Mouse (Mus musculus) intestine, embryonic 14.5 days (tissue): ENCODE measurements around the gene Snf8. TPM values are rescaled to one million over a fixed set of nuclear protein-coding genes. Genes with fewer than 3 reads are reported as not detected.

Experiments
- ATAC-seq: fragments of 200-750 bp; cut with Nextera tagmentation; replicated peaks from 2 replicates; pipeline ENCODE4 v1.8.0; 2017; ENCODE audit warnings: low read depth, moderate number of reproducible peaks, moderate TSS enrichment, moderate library complexity; ENCODE audit not compliant: low FRiP score, low TSS enrichment
- DNase-seq: peaks from one replicate; pipeline ENCODE4 v3.0.0-alpha.2; 2018; ENCODE audit warnings: low spot score
- H3K27ac ChIP-seq: fragments of 300-500 bp; sonication (generic); 2 replicates; pipeline ENCODE4 v1.5.1; 2014; ENCODE audit warnings: low read depth, mild to moderate bottlenecking, control low read depth
- H3K27me3 ChIP-seq: fragments of 300-500 bp; sonication (generic); replicated peaks from 2 replicates; pipeline ENCODE4 v1.6.1; 2014; ENCODE audit warnings: low read length, control low read depth; ENCODE audit not compliant: control insufficient read depth, insufficient read depth
- H3K36me3 ChIP-seq: fragments of 300-500 bp; sonication (generic); 2 replicates; pipeline ENCODE4 v1.6.1; 2014; ENCODE audit warnings: low read length, control low read depth; ENCODE audit not compliant: control insufficient read depth, insufficient read depth
- H3K4me1 ChIP-seq: fragments of 300-500 bp; sonication (generic); replicated peaks from 2 replicates; pipeline ENCODE4 v1.6.1; 2014; ENCODE audit warnings: low read length, control low read depth, mixed read lengths; ENCODE audit not compliant: control insufficient read depth, insufficient read depth
- H3K4me2 ChIP-seq: fragments of 300-500 bp; sonication (generic); 2 replicates; pipeline ENCODE4 v1.6.1; 2014; ENCODE audit warnings: low read length
- H3K4me3 ChIP-seq: fragments of 300-500 bp; sonication (generic); 2 replicates; pipeline ENCODE4 v1.5.1; 2014; ENCODE audit warnings: low read depth, low read length, control low read depth, mixed read lengths
- H3K9ac ChIP-seq: fragments of 300-500 bp; sonication (generic); 2 replicates; pipeline ENCODE4 v1.6.1; 2014; ENCODE audit warnings: mild to moderate bottlenecking, low read length
- H3K9me3 ChIP-seq: fragments of 300-500 bp; sonication (generic); 2 replicates; pipeline ENCODE4 v1.6.1; 2016; ENCODE audit warnings: low read length, control low read depth; ENCODE audit not compliant: control insufficient read depth
- WGBS: fragments of 180-500 bp; shearing (Covaris S2); extraction: QIAGEN DNeasy Blood & Tissue Kit; methylation state at CpG from one replicate; pipeline ENCODE4 v1.1.7; 2014; 5-methylcytosine and 5-hydroxymethylcytosine counted together
- polyA plus RNA-seq: library from polyadenylated mRNA; unstranded; fragments of >200 nt; fragmentation: Nextera tagmentation; extraction: Ambion mirVana; gene quantifications from 2 replicates; pipeline ENCODE4 v1.2.1, GENCODE M21; 2014

Gene Snf8
- polyA plus RNA-seq, 1 experiment from 2014 or later, result 39.3 TPM

- Histone ChIP-seq H3K36me3 (peaks cover 8% of the 10 kb centered on the region; the same call in 1 of the 2 replicates), H3K27me3 (no peaks in the 10 kb centered on the region), H3K9ac (peak overlapping the region; percentile 68), H3K27ac (no peak overlapping the region), H3K4me1 (peaks cover 10% of the 10 kb centered on the region; the same call in 1 of the 2 replicates), H3K4me3 (peak overlapping the region; percentile 90), H3K4me2 (peak overlapping the region; percentile 99), H3K9me3 (no peaks in the 10 kb centered on the region)
- ATAC-seq, result peak; percentile 18; the same call in 1 of the 2 replicates
- no peak for DNase-seq
- WGBS, result 8% methylated on average over 6 of the region's 6 CpGs
These were observed 448 bp downstream of the Snf8 start for GRCm38 (mm10) chr11:96035133-96035532.

GRCm38 (mm10) chr11:96037499-96037898 lies 2.8 kb downstream of the Snf8 start:
- no peaks in the 10 kb centered on the region for H3K9me3 ChIP-seq
- peaks cover 14% of the 10 kb centered on the region for H3K36me3 ChIP-seq
- WGBS, result 85% methylated on average over 5 of the region's 5 CpGs
- no peak overlapping the region for H3K9ac ChIP-seq
- no peak overlapping the region for H3K27ac ChIP-seq
- no peak overlapping the region for H3K4me2 ChIP-seq
- DNase-seq, result no peak
- H3K27me3 ChIP-seq, result no peaks in the 10 kb centered on the region
- peaks cover 10% of the 10 kb centered on the region; the same call in 1 of the 2 replicates for H3K4me1 ChIP-seq
- no peak overlapping the region for H3K4me3 ChIP-seq
- ATAC-seq, result no peak

- 87% methylated on average over 1 of the region's 1 CpGs for whole genome bisulfite sequencing
- Histone ChIP-seq H3K4me2 (no peak overlapping the region), H3K9ac (no peak overlapping the region), H3K27ac (no peak overlapping the region), H3K4me3 (no peak overlapping the region), H3K27me3 (no peaks in the 10 kb centered on the region), H3K36me3 (peaks cover 14% of the 10 kb centered on the region), H3K4me1 (peaks cover 10% of the 10 kb centered on the region; the same call in 1 of the 2 replicates), H3K9me3 (no peaks in the 10 kb centered on the region)
- ATAC-seq, result no peak
- DNase-seq, result no peak
These were observed 3.9 kb downstream of the Snf8 start for GRCm38 (mm10) chr11:96038560-96038959.

DNA sequence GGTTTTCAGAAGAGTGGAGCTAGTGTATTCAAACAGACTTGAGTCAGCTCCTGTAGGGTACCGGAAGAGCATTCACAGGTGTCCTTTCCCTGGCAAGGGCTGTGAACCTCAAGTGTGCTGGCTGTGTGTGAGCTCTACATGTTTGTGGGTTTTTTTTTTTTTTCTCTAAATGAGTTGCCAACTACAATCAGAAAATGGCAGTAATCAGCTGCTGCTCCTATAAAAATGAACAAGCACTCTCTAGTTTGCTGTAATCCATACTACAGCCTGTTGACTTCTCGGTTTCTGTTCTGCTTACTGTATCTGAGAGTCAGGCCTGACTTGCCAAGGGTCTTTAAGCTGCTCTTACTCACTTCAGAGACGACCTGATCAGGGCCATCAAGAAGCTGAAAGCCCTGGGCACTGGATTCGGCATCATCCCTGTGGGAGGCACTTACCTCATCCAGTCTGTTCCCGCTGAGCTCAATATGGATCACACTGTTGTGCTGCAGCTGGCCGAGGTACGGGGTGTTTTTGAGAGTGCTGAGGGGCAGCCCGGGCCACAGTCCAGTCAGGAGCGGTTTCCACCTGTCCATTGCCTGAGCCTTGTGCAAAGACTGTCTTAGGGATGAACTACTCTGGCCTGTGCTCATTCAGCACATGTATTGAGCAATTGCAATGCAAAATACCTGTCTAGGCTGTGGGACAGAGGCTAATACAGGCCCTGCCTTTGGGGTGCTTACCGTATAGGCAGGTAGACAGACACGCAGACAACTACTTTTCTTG lies 10.3 kb downstream of the Snf8 start:
- H3K4me1 ChIP-seq, result no peaks in the 10 kb centered on the region
- H3K27ac ChIP-seq, result no peak overlapping the region
- ATAC-seq (no peak), DNase-seq (no peak)
- H3K36me3 ChIP-seq, result peaks cover 49% of the 10 kb centered on the region
- no peak overlapping the region for H3K9ac ChIP-seq
- WGBS, result 87% methylated on average over 11 of the region's 11 CpGs
- no peak overlapping the region for H3K4me2 ChIP-seq
- no peak overlapping the region for H3K4me3 ChIP-seq
- H3K9me3 ChIP-seq, result no peaks in the 10 kb centered on the region
- no peaks in the 10 kb centered on the region for H3K27me3 ChIP-seq

DNA sequence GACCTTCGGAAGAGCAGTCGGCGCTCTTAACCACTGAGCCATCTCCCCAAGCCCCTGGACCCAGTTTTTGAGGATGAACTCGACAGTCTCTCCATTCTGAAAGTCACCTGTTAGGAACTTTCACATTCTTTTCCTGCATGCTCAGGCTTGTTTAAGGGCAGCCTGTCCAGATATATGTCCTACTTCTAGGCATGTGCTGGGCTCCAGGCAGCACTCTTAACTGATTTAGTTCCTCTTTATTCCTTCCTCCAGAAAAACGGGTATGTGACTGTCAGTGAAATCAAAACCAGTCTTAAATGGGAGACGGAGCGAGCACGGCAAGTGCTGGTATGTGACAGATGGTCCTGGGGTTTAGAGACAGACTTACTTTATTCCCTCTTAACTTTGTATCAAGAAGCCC lies 11.3 kb downstream of the Snf8 start:
- 79% methylated on average over 8 of the region's 8 CpGs for WGBS
- peaks cover 54% of the 10 kb centered on the region for H3K36me3 ChIP-seq

GRCm38 (mm10) chr11:96046793-96047192 lies 12.1 kb downstream of the Snf8 start:
- ATAC-seq (no peak), DNase-seq (no peak)
- WGBS, result 83% methylated on average over 2 of the region's 2 CpGs
- Histone ChIP-seq H3K9ac (no peak overlapping the region), H3K4me2 (no peak overlapping the region), H3K36me3 (peaks cover 61% of the 10 kb centered on the region), H3K4me3 (no peak overlapping the region), H3K27me3 (no peaks in the 10 kb centered on the region), H3K27ac (no peak overlapping the region), H3K4me1 (no peaks in the 10 kb centered on the region), H3K9me3 (no peaks in the 10 kb centered on the region)

More for the DNA sequence above, 11.3 kb downstream of the Snf8 start:
- H3K9me3 ChIP-seq, result no peaks in the 10 kb centered on the region
- H3K9ac ChIP-seq, result no peak overlapping the region
- no peak for ATAC-seq
- no peak overlapping the region for H3K4me3 ChIP-seq
- DNase-seq, result no peak
- no peak overlapping the region for H3K4me2 ChIP-seq
- H3K4me1 ChIP-seq, result no peaks in the 10 kb centered on the region
- no peak overlapping the region for H3K27ac ChIP-seq
- no peaks in the 10 kb centered on the region for H3K27me3 ChIP-seq

DNA sequence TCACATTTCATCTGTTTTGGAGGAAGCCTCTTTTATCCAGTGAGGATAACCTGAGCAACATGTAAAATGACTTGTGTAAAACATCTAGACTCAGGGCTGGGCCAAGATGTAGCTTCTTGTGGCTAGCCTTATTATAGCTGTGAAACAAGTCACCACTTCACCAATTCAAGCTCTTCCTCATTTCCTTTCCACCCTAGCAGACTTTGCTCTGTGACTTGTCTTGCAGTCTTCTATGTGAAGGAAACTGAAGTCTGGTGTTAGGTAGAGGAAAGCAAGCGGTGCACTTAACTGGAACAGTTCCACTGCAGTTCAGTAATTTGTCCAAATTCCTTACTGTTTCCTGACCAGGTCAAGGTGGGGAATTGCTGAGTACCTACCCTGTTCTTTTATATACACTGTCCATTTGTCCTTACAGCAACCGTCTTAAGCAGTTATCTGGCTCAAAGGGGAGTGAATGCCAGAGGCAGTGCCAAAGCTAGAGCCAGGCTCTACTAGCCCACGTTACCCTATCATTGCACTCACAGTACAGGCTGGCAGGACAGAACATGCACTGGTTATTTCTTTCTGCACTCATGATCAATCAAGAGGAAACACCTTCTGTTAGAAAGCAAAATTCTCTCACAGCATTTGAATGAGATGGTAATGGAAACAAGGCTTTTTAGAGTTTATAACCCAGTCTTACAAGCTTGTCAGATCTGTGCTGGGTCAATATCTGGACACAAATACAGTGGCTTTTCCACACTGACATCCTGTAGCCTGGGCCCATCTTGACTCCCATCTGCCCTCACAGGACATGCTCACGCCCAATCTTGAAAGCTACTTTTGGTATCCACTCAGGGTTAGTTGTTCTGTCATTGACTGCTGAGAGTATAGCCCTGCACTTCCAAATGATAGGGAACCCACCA lies 13.0 kb downstream of the Snf8 start:
- Histone ChIP-seq H3K4me2 (no peak overlapping the region), H3K27ac (no peak overlapping the region), H3K9ac (no peak overlapping the region), H3K36me3 (peaks cover 70% of the 10 kb centered on the region), H3K4me1 (no peaks in the 10 kb centered on the region), H3K4me3 (no peak overlapping the region), H3K27me3 (no peaks in the 10 kb centered on the region), H3K9me3 (no peaks in the 10 kb centered on the region)
- DNase-seq (no peak), ATAC-seq (no peak)
- 85% methylated on average over 4 of the region's 4 CpGs for WGBS

- H3K27me3 ChIP-seq, result no peaks in the 10 kb centered on the region
- 82% methylated on average over 4 of the region's 4 CpGs for WGBS
- H3K4me1 ChIP-seq, result no peaks in the 10 kb centered on the region
- H3K9me3 ChIP-seq, result no peaks in the 10 kb centered on the region
- DNase-seq (no peak), ATAC-seq (no peak)
- peaks cover 80% of the 10 kb centered on the region for H3K36me3 ChIP-seq
- H3K4me2 ChIP-seq, result no peak overlapping the region
- H3K27ac ChIP-seq, result no peak overlapping the region
- no peak overlapping the region for H3K9ac ChIP-seq
- no peak overlapping the region for H3K4me3 ChIP-seq
These were observed 15.3 kb downstream of the Snf8 start for GRCm38 (mm10) chr11:96049939-96050338.
